Mouse (Mus musculus) forebrain, embryonic 14.5 days (tissue): ENCODE data around the gene Pcbp2. TPM values are rescaled to one million over a fixed set of nuclear protein-coding genes. Genes with fewer than 3 reads are reported as not detected.

ENCODE experiments used
- polyA plus RNA-seq: library from polyadenylated mRNA; unstranded; fragments of >200 nt; fragmentation: Nextera tagmentation; extraction: Ambion mirVana; gene quantifications from 2 replicates; pipeline ENCODE4 v1.2.1, GENCODE M21; 2014

Pcbp2 gene
- polyA plus RNA-seq, 1 experiment from 2014 or later: 226 TPM

Other genes with a start within 250 kb of the Pcbp2 start
- 0.38 and 0.49 TPM in 2 replicates for gene Itgb7, start 238.6 kb upstream of the Pcbp2 start, polyA plus RNA-seq
- gene Rarg, start 213.0 kb upstream of the Pcbp2 start, polyA plus RNA-seq: 4.0 and 5.3 TPM in 2 replicates
- gene Gm9918, start 200.0 kb upstream of the Pcbp2 start, polyA plus RNA-seq: not detected in 2 replicates
- 43.8 and 48.8 TPM in 2 replicates for gene Mfsd5, start 191.1 kb upstream of the Pcbp2 start, polyA plus RNA-seq
- 11.5 and 13.5 TPM in 2 replicates for gene Espl1, start 174.3 kb upstream of the Pcbp2 start, polyA plus RNA-seq
- 509 and 642 TPM in 2 replicates for gene Pfdn5, start 144.4 kb upstream of the Pcbp2 start, polyA plus RNA-seq
- gene Myg1, start 138.8 kb upstream of the Pcbp2 start, polyA plus RNA-seq: 90.9 and 108 TPM in 2 replicates
- 43.2 and 48.2 TPM in 2 replicates for gene Aaas, start 119.8 kb upstream of the Pcbp2 start, polyA plus RNA-seq
- 0.33 and 0.39 TPM in 2 replicates for gene Sp7, start 103.4 kb upstream of the Pcbp2 start, polyA plus RNA-seq
- 6.6 and 7.0 TPM in 2 replicates for gene Sp1, start 64.4 kb upstream of the Pcbp2 start, polyA plus RNA-seq
- gene Amhr2, start 25.2 kb upstream of the Pcbp2 start, polyA plus RNA-seq: 0.11 and 0.25 TPM in 2 replicates
- 103 and 116 TPM in 2 replicates for gene Prr13, start 11.5 kb upstream of the Pcbp2 start, polyA plus RNA-seq
- gene Gm10337, start 33.2 kb downstream of the Pcbp2 start, polyA plus RNA-seq: 13.4 TPM in 1 of 2 replicates, not detected in the other
- gene Map3k12, start 46.5 kb downstream of the Pcbp2 start, polyA plus RNA-seq: 28.6 and 36.9 TPM in 2 replicates
- gene Tarbp2, start 47.7 kb downstream of the Pcbp2 start, polyA plus RNA-seq: 83.9 and 90.7 TPM in 2 replicates
- 1.3 and 1.4 TPM in 2 replicates for gene Npff, start 54.4 kb downstream of the Pcbp2 start, polyA plus RNA-seq
- gene Gm28047, start 154.5 kb downstream of the Pcbp2 start, polyA plus RNA-seq: not detected in 2 replicates
- gene Atf7, start 154.9 kb downstream of the Pcbp2 start, polyA plus RNA-seq: 12.6 and 15.4 TPM in 2 replicates
- 62.4 and 88.3 TPM in 2 replicates for gene Atp5g2, start 201.8 kb downstream of the Pcbp2 start, polyA plus RNA-seq